Mouse (Mus musculus) mouse trophoblast stem cell (cell line): ENCODE measurements around the gene Mcrip1.

ENCODE experiments used
- in situ Hi-C, 2 experiments: fragments of 300-500 bp; cut with MseI, MboI; formaldehyde crosslinking; loops; 2 replicates in 1 of 2; 3 replicates in 1 of 2; pipeline ENCODE4 v1.15.1; 2025

The Mcrip1 gene

DNA sequence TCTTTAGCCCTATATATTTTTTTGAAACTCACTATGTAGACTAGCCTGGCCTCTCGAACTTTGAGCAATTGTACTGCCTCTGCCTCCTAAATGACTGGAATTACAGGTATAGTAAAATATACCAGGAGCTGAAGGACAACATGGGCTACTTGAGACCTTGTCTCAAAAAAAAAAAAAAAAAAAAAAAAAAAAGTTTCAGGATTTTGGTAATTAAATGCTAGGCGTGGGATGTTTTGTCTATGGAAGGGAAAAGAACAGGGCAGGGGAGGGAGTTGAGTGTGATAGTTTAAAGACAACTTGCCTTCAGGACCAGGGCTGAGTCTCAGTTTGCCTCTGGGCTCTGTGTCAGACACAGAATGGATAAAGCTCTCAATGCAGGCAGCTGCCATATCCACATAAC lies 25.5 kb upstream of the Mcrip1 start:
- in situ Hi-C loops: no loop called here

GRCm38 (mm10) chr11:120574278-120574600 lies 24.7 kb upstream of the Mcrip1 start:
- in situ Hi-C loops: no loop called here

DNA sequence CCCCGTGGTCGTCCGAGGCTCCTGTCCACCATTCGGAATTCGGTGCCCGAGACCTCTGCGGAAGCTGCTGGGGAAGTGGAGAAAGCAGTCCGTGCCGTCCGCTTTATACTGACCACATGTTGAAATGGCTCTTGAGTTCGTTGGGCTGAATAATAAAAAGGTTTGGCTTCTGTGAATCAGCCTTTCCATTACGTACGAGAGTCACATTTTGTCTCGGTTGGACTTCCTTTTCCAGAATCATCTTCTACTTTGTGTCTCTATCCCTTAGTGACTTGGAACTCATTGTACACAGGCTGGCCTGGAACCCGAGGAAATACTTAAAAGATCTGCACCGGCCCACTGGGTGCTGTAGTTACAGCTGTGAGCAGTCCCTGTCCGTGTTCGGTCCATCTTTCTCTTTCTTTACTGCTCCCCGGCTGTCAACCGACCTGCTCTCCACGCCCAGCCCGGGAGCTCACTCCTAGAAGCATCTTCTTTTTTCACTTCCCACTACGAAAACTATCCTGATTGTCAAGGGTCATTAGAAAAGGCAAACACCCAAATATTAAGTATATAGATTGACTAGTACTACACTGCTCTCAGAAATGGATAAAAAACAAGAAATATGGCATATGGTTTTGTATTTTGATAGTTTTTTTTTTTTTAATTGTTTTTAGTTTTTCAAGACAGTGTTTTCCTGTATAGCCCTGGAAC lies 24.2 kb upstream of the Mcrip1 start:
- in situ Hi-C loops: no loop called here

DNA sequence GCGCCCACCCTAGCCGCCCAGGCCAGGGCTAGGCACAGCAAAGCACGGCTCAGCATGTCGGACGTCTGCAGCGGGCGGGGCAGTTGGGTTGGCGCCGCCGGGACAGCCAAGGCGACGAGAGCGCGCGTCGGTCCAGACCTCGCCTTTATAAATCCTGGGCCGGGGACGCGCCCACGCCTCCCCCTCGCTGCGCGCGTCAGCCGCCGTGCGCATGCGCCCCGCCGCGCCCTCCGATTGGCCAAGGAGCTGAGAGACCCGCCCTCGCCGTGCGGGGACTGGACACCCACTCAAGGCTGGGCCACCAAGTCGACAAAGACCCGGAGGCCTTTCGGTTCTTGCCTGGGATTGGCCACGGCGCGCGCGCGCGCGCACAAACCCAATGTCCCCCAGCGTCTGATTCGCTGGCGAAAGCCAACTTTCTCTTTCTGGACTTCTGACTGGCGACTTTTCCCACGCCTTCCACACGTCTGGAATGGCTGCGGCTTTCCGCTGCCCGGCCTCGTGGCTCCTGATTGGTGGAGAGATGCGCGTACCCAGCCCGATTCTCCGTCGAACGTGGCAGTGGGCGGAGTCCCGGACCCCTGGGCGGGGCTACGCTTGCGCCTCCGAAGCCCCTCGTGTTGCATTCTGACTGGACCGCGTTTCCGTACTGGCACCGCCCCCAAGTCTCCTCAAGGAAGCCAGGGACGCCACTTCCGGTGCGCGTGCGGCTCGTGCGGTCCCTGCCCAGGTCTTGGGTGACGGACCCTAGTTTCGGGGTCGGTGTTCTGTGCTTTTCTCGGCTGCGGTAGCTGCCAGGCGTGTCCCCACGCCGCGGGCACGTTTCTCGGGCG lies 23.4 kb upstream of the Mcrip1 start, which contains the start of gene P4hb:
Gene P4hb (minus strand): TSS at position 502 of the 833 bp plus-strand sequence.
- in situ Hi-C loops: no loop called here

DNA sequence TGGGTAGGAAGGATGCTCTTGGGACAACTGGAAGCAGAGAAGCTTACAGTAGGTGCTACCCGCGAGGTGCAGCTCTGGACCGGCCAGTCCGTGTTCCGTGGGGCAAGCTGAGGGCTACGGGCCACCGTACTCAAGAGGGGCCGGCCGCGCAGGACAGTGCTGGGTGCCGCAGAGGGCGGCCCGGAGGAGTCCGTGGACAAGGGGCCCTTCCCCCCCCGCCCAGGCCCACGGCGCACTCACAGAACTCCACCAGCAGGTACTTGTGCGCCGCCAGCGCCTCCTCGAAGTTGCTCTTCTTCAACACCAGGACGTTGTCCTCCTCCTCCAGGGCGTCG lies 22.9 kb upstream of the Mcrip1 start:
- in situ Hi-C loops: no loop called here

GRCm38 (mm10) chr11:120571754-120572416 lies 22.4 kb upstream of the Mcrip1 start:
- in situ Hi-C loops: no loop called here

DNA sequence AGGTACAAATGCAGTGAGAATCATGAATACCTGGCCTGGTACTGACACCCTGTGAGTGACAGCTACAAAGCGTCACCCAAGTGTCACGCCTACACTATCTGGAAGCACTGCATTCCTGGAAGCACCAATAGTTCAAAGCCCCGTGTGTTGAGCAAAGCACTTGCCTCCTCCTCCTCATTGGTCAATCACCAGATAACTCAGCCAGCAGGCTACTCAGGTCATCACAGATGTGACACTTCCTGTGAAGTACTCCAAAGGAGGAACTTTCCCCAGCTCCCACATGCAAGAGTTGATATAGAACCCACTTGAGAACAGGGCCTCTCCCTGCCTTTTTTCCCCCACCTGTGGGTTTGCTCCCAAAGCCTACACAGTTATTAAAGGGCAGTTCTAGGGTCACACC lies 21.6 kb upstream of the Mcrip1 start:
- in situ Hi-C loops: no loop called here

GRCm38 (mm10) chr11:120568324-120568723 lies 18.8 kb upstream of the Mcrip1 start:
- in situ Hi-C loops: no loop called here

DNA sequence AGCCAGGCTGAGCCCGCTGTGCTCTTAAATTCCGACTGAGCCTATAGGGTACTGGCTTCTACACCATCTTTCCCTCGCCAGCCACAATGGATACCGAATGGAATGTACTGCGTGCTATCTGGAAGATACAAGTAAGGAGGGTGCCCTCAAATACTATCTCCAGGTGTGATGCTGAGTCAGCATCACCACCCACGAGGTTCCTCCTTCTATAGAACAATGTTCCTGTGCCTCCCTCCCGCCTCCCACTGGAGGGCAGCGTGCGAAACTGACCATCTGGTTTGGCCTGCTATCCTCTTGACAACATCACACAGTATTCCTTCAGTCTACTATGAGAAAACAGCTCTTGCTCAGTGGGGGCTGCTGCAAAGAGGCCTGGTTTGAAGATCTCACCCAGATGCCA lies 15.6 kb upstream of the Mcrip1 start:
- in situ Hi-C loops: no loop called here

GRCm38 (mm10) chr11:120562949-120563348 lies 13.4 kb upstream of the Mcrip1 start:
- in situ Hi-C loops: no loop called here

- in situ Hi-C loops: no loop called here
These were observed 11.6 kb upstream of the Mcrip1 start for GRCm38 (mm10) chr11:120560952-120561728.

DNA sequence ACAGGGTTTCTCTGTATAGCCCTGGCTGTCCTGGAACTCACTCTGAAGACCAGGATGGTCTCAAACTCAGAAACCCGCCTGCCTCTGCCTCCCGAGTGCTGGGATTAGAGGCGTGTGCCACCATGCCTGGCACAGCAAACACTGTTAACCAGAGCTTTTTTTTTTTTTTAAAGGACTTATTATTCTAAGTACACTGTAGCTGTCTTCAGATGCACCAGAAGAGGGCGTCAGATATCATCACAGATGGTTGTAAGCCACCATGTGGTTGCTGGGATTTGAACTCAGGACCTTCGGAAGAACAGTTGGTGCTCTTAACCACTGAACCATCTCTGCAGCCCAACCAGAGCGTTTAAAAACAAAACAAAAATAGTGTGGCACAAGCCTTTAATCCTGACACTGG lies 9.3 kb upstream of the Mcrip1 start:
- in situ Hi-C loops: loop anchor here in 1 of 2 experiments (5.0 kb wide), 1 partner anchor 37 kb away; no protein-coding TSS in a partner anchor

GRCm38 (mm10) chr11:120555260-120555659 lies 5.7 kb upstream of the Mcrip1 start:
- in situ Hi-C loops: loop anchor here in 1 of 2 experiments (5.0 kb wide), 1 partner anchor 33 kb away; no protein-coding TSS in a partner anchor

- in situ Hi-C loops: loop anchor here in 1 of 2 experiments (5.0 kb wide), 1 partner anchor 33 kb away; no protein-coding TSS in a partner anchor
These were observed 5.3 kb upstream of the Mcrip1 start for GRCm38 (mm10) chr11:120554834-120555233.

DNA sequence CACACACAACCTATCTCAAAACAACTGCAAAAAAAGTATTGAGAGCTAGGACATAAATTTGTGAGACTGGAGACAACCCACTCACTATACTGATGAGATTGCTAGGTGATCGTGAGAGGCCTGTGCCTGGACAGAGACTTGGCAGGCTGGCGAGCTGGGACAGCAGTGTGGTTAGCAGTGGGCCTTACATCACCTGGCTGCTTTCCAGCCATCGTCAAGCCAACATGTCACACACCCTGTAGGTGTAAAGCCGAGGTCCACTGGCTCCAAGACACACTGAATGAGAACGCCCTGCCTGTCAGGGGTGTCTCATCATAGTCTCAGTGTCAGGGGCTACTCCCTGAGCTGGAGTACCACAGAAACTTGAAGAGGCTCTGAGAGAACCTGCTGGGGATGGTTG lies 3.2 kb upstream of the Mcrip1 start:
- in situ Hi-C loops: no loop called here

GRCm38 (mm10) chr11:120550810-120551440 lies 1.4 kb upstream of the Mcrip1 start, which contains the start of gene Ppp1r27:
Gene Ppp1r27 (minus strand): TSS chr11:120551132.
- in situ Hi-C loops: no loop called here

- in situ Hi-C loops: no loop called here
These were observed 671 bp upstream of the Mcrip1 start for GRCm38 (mm10) chr11:120549986-120550809.

DNA sequence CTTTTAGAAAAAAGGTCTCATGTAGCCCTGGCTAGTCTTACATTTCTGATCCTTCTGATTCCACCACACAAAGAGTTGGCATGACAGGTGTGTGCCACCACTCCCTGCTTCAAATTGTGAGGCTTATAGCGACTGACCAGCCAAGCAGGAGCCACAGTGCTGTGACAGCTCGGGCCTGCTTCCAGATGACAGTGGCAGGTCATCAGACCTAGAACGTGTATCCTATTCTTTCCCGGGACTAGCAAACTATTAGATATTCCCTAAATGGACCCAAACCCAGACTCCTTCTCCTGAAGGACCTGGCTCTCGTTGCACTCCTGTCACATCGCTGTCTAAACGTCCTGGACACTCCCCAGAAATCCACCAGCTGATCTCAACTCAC lies 750 bp downstream of the Mcrip1 start:
- in situ Hi-C loops: no loop called here

DNA sequence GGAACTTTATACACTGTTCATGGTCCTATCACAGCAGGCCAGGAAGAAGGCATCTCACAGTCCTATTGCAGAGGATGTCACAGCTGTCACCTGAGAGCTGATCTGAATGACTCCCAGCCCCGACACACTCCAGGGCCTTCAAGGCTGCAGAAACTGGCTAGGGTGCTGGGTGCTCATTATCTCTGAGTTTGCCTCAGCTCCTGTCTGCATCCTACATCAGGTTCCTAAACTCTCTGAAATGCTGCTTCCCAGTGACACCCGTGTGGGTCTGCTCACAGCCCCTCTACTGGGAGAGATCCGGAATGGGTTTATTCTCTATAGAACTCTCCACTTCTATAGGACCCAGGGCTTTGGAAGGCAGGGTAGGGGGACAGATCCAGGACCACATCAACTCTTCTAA lies 1.3 kb downstream of the Mcrip1 start:
- in situ Hi-C loops: no loop called here

DNA sequence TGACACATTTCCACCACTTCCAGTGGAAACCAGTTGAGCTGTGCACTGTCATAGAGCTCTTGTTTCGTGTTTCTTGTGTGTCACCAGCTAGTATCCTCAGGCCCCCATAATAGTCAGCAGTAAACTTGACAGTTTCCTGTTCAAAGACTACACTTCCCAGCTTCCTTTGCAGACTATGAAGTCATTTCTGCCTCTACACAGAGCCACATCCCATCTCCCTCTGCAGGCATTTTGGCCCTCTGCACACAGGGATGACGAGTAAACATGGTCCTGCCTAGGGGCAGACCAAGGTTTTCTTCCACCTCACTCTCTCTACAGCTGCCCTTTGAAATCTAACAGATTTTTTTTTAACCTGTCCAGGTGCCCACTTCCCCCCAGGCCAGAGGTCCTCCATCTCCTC lies 2.1 kb downstream of the Mcrip1 start:
- in situ Hi-C loops: no loop called here
